ENCODE assay signal across 19 mouse cellular contexts in the genomic region with DNA sequence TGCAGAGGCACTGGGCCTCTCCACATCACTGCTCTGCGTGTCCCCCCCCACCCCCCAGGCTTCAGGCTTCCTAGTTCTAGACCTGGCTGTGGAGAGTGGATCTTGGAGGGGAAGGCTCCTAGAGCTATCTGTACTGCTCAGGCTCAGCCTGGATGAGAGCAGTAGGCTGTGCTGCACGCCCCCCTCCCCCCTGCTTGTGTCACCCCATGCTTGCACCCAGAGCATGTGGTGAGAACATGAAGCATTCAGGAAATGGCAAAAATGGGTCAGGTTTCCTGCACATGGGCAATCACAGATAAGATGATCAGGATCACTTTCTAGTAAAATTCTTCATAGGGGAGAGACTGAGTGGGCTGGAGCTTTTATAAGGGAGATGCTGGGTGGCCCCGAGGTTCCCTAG. TPM values are rescaled to one million over a fixed set of nuclear protein-coding genes. Genes with fewer than 3 reads are reported as not detected.
DNase-seq lines count a peak whose midpoint lies in the region; ATAC-seq and TF ChIP-seq lines count a peak whose summit lies in the region.
"Had no signal": no experiment of that assay in that cellular context is flagged by ENCODE, and none has a peak within 500 bp of the region (broad histone marks: within the 10 kb centered on the region; RNA-seq: fewer than 3 reads in every experiment).

No protein-coding gene starts in this region.

- no peak for TF ChIP-seq POLR2A in heart, adult 2 months (IDR thresholded peaks at IDR 0.05; ENCODE audit: insufficient read depth, low read depth, low read length)

- intact Hi-C loops in heart, adult 2 months (cut with DNase I): no loop called here

- peak overlapping the region; percentile 17; the same call in 1 of the 2 replicates for H3K27ac ChIP-seq in heart, embryonic 12.5 days (ENCODE audit: poor library complexity, severe bottlenecking)
- no peak overlapping the region for H3K27ac ChIP-seq in heart, adult 2 months
- peak overlapping the region; percentile 67 for H3K27ac ChIP-seq in liver, embryonic 13.5 days
- H3K27ac ChIP-seq: forebrain, embryonic 15.5 days; hindbrain, embryonic 15.5 days; limb, embryonic 13.5 days; lung, embryonic 15.5 days; macrophage; neural tube, embryonic 12.5 days had no signal

- H3K9me3 ChIP-seq in heart, embryonic 12.5 days (replicated peaks): no peaks in the 10 kb centered on the region
- no peaks in the 10 kb centered on the region for H3K9me3 ChIP-seq in megakaryocyte, embryonic 14.5 days
- H3K9me3 ChIP-seq in G1E (replicated peaks): no peaks in the 10 kb centered on the region
- H3K9me3 ChIP-seq in liver, embryonic 13.5 days (replicated peaks): no peaks in the 10 kb centered on the region
- H3K9me3 ChIP-seq: forebrain, embryonic 15.5 days; hindbrain, embryonic 15.5 days; limb, embryonic 13.5 days; lung, embryonic 15.5 days; neural tube, embryonic 12.5 days had no signal

- peaks cover 70% of the 10 kb centered on the region for H3K4me1 ChIP-seq in heart, embryonic 12.5 days (replicated peaks)
- H3K4me1 ChIP-seq in heart, adult 2 months (ENCODE audit: control insufficient read depth, insufficient read depth, low read length): peaks cover 3% of the 10 kb centered on the region
- peaks cover 100% of the 10 kb centered on the region for H3K4me1 ChIP-seq in megakaryocyte, embryonic 14.5 days
- peaks cover 57% of the 10 kb centered on the region for H3K4me1 ChIP-seq in G1E (ENCODE audit: insufficient read depth, low read depth, low read length)
- H3K4me1 ChIP-seq in liver, embryonic 13.5 days (replicated peaks): peaks cover 48% of the 10 kb centered on the region
- H3K4me1 ChIP-seq: forebrain, embryonic 15.5 days; neural tube, embryonic 12.5 days had no signal

- no peaks in the 10 kb centered on the region for H3K79me2 ChIP-seq in heart, adult 2 months (replicated peaks; ENCODE audit: control insufficient read depth, insufficient read depth, low read length)

- 52% methylated on average over 3 of the region's 3 CpGs for WGBS in heart, embryonic 12.5 days
- WGBS in heart, adult 2 months: 63% methylated on average over 3 of the region's 3 CpGs
- WGBS in liver, embryonic 13.5 days (ENCODE audit: insufficient replicate concordance): 37% methylated on average over 3 of the region's 3 CpGs

- no peaks in the 10 kb centered on the region for H3K27me3 ChIP-seq in heart, embryonic 12.5 days (replicated peaks)
- H3K27me3 ChIP-seq in heart, adult 2 months (ENCODE audit: control insufficient read depth, insufficient read depth, low read length): no peaks in the 10 kb centered on the region
- H3K27me3 ChIP-seq in megakaryocyte, embryonic 14.5 days (replicated peaks): no peaks in the 10 kb centered on the region
- H3K27me3 ChIP-seq in G1E (ENCODE audit: insufficient read depth, low read length): no peaks in the 10 kb centered on the region
- H3K27me3 ChIP-seq in liver, embryonic 13.5 days: no peaks in the 10 kb centered on the region
- H3K27me3 ChIP-seq: forebrain, embryonic 15.5 days; hindbrain, embryonic 15.5 days; limb, embryonic 13.5 days; lung, embryonic 15.5 days; neural tube, embryonic 12.5 days had no signal

- no peak for TF ChIP-seq EP300 in heart, adult 2 months (IDR thresholded peaks at IDR 0.05; ENCODE audit: insufficient read depth, low read depth, low read length)

- DNase-seq in heart, adult 2 months: no peak
- no peak for DNase-seq in G1E (ENCODE audit: low spot score)
- DNase-seq in liver, embryonic 13.5 days: no peak
- DNase-seq in cerebellum, adult 11-12 months: no peak
- no peak for DNase-seq in adrenal gland, postnatal 10 days
- DNase-seq: kidney, adult 18-20 months; kidney, postnatal 14 days; spleen, adult 18-20 months; thymus, adult 2 months had no signal

- no peak overlapping the region for H3K9ac ChIP-seq in heart, embryonic 12.5 days
- no peak overlapping the region for H3K9ac ChIP-seq in heart, adult 2 months (ENCODE audit: low read depth, low read length)
- 0 out of 2 replicates have a peak overlapping the region, but pooled peaks have one; percentile 6 for H3K9ac ChIP-seq in liver, embryonic 13.5 days
- H3K9ac ChIP-seq: forebrain, embryonic 15.5 days; hindbrain, embryonic 15.5 days; limb, embryonic 13.5 days; lung, embryonic 15.5 days; neural tube, embryonic 12.5 days had no signal

- no peak for TF ChIP-seq CTCF in heart, adult 2 months (IDR thresholded peaks at IDR 0.05)
- TF ChIP-seq CTCF in G1E (IDR thresholded peaks at IDR 0.05; ENCODE audit: low read depth, low read length): no peak

- no peak overlapping the region for H3K4me2 ChIP-seq in heart, embryonic 12.5 days
- no peak overlapping the region for H3K4me2 ChIP-seq in liver, embryonic 13.5 days
- H3K4me2 ChIP-seq: forebrain, embryonic 15.5 days; hindbrain, embryonic 15.5 days; limb, embryonic 13.5 days; lung, embryonic 15.5 days; neural tube, embryonic 12.5 days had no signal

- H3K4me3 ChIP-seq in heart, embryonic 12.5 days: no peak overlapping the region
- H3K4me3 ChIP-seq in heart, adult 2 months: no peak overlapping the region
- H3K4me3 ChIP-seq in megakaryocyte, embryonic 14.5 days (replicated peaks): peak overlapping the region; percentile 76
- no peak overlapping the region for H3K4me3 ChIP-seq in G1E (ENCODE audit: low read depth, low read length)
- H3K4me3 ChIP-seq in liver, embryonic 13.5 days (replicated peaks): no peak overlapping the region
- H3K4me3 ChIP-seq: erythroblast, embryonic 14.5 days; forebrain, embryonic 15.5 days; hindbrain, embryonic 15.5 days; limb, embryonic 13.5 days; lung, embryonic 15.5 days; neural tube, embryonic 12.5 days had no signal

- ATAC-seq in heart, embryonic 12.5 days (ENCODE audit: insufficient number of reproducible peaks, low FRiP score): no peak
- ATAC-seq in megakaryocyte, adult 5-6 weeks (ENCODE audit: poor library complexity, severe bottlenecking): no peak
- 0 out of 2 replicates have a peak, but pooled peaks have one; percentile 52 for ATAC-seq in G1E (ENCODE audit: extremely low read depth, insufficient number of reproducible peaks, low FRiP score, poor library complexity, severe bottlenecking)
- ATAC-seq in liver, embryonic 13.5 days (ENCODE audit: low read depth): peak; percentile 37
- ATAC-seq: forebrain, embryonic 15.5 days had no signal

- H3K36me3 ChIP-seq in heart, embryonic 12.5 days: peaks cover 98% of the 10 kb centered on the region
- no peaks in the 10 kb centered on the region for H3K36me3 ChIP-seq in heart, adult 2 months (ENCODE audit: control insufficient read depth, insufficient read depth, low read length)
- H3K36me3 ChIP-seq in megakaryocyte, embryonic 14.5 days (replicated peaks; ENCODE audit: low read length): peaks cover 100% of the 10 kb centered on the region
- H3K36me3 ChIP-seq in G1E (replicated peaks): peaks cover 100% of the 10 kb centered on the region
- peaks cover 99% of the 10 kb centered on the region for H3K36me3 ChIP-seq in liver, embryonic 13.5 days

RNA-seq across cellular contexts. Expression of gene Slc16a3, which starts 11.3 kb away (rescaled TPM):
- 289 and 290 TPM in 2 replicates for polyA plus RNA-seq in heart, embryonic 12.5 days (2016; fragmentation: Nextera tagmentation; extraction: Ambion mirVana)
- total RNA-seq in heart, adult 2 months (2021): 1 to 10 TPM; 1.2 to 1.3 TPM
- 4.0 and 4.2 TPM in 2 replicates for polyA plus RNA-seq in heart, adult 2 months (2012; rRNA removed)
- polyA plus RNA-seq in megakaryocyte, embryonic 14.5 days (2012; ENCODE audit: insufficient read depth, low replicate concordance): 673 and 816 TPM in 2 replicates
- 21.4 and 24.6 TPM in 2 replicates for total RNA-seq in megakaryocyte, adult 5-6 weeks (2015)
- 35.2 and 40.7 TPM in 2 replicates for total RNA-seq in megakaryocyte, adult 5-6 weeks (2017)
- total RNA-seq in G1E (2014; fragmentation: Nextera tagmentation) (4.3 TPM in 1 of 2 replicates, not detected in the other), G1E (2017) (10.0 and 15.5 TPM in 2 replicates)
- polyA plus RNA-seq in G1E (2012): 13.1 and 17.4 TPM in 2 replicates
- polyA plus RNA-seq in liver, embryonic 13.5 days (2015; fragmentation: Nextera tagmentation; extraction: Ambion mirVana): 71.4 and 81.7 TPM in 2 replicates
- 10 to 100 TPM; 10.4 to 11.6 TPM for total RNA-seq in adrenal gland, postnatal 10 days (2021)

RNA-seq across cellular contexts. Expression of gene Ccdc57, which starts 26.9 kb away (rescaled TPM):
- 4.7 and 4.9 TPM in 2 replicates for polyA plus RNA-seq in heart, embryonic 12.5 days (2016; fragmentation: Nextera tagmentation; extraction: Ambion mirVana)
- 1 to 10 TPM in 1 of 2 experiments, under 1 TPM in 1; 0.86 to 1.1 TPM for total RNA-seq in heart, adult 2 months (2021)
- polyA plus RNA-seq in heart, adult 2 months (2012; rRNA removed): 0.61 and 1.3 TPM in 2 replicates
- 2.0 TPM in 1 of 2 replicates, not detected in the other for polyA plus RNA-seq in megakaryocyte, embryonic 14.5 days (2012; ENCODE audit: insufficient read depth, low replicate concordance)
- 0.30 and 1.2 TPM in 2 replicates for total RNA-seq in megakaryocyte, adult 5-6 weeks (2015)
- total RNA-seq in megakaryocyte, adult 5-6 weeks (2017): 2.1 and 2.4 TPM in 2 replicates
- total RNA-seq in G1E (2014; fragmentation: Nextera tagmentation): 4.2 and 7.0 TPM in 2 replicates
- 2.5 and 2.6 TPM in 2 replicates for total RNA-seq in G1E (2017)
- 2.6 and 2.8 TPM in 2 replicates for polyA plus RNA-seq in G1E (2012)
- 1.8 TPM in 2 replicates for polyA plus RNA-seq in liver, embryonic 13.5 days (2015; fragmentation: Nextera tagmentation; extraction: Ambion mirVana)
- total RNA-seq in adrenal gland, postnatal 10 days (2021): 10 to 100 TPM in 1 of 2 experiments, 1 to 10 TPM in 1; 8.4 to 10.8 TPM

RNA-seq across cellular contexts. Expression of gene Csnk1d, which starts 31.6 kb away (rescaled TPM):
- polyA plus RNA-seq in heart, embryonic 12.5 days (2016; fragmentation: Nextera tagmentation; extraction: Ambion mirVana): 94.7 and 95.4 TPM in 2 replicates
- 10 to 100 TPM; 48.7 to 55.9 TPM for total RNA-seq in heart, adult 2 months (2021)
- polyA plus RNA-seq in heart, adult 2 months (2012; rRNA removed): 33.9 and 45.6 TPM in 2 replicates
- 152 and 176 TPM in 2 replicates for polyA plus RNA-seq in megakaryocyte, embryonic 14.5 days (2012; ENCODE audit: insufficient read depth, low replicate concordance)
- total RNA-seq in megakaryocyte, adult 5-6 weeks (2015): 56.0 and 64.8 TPM in 2 replicates
- total RNA-seq in megakaryocyte, adult 5-6 weeks (2017): 67.8 and 69.7 TPM in 2 replicates
- total RNA-seq in G1E (2014; fragmentation: Nextera tagmentation) (116 and 146 TPM in 2 replicates), G1E (2017) (61.2 and 73.6 TPM in 2 replicates)
- polyA plus RNA-seq in G1E (2012): 195 and 227 TPM in 2 replicates
- polyA plus RNA-seq in liver, embryonic 13.5 days (2015; fragmentation: Nextera tagmentation; extraction: Ambion mirVana): 36.8 and 46.3 TPM in 2 replicates
- 100 to 1,000 TPM; 129 to 131 TPM for total RNA-seq in adrenal gland, postnatal 10 days (2021)

Comparison
In these comparisons a context has a peak if more than half of its experiments do, and no peak if none do; other contexts are left out.
1. ATAC-seq: peak in G1E (single experiment) and liver, embryonic 13.5 days (single experiment); none in heart, embryonic 12.5 days (single experiment) and megakaryocyte, adult 5-6 weeks (single experiment).